Mouse (Mus musculus): ENCODE measurements around the gene Reep3.

DNA sequence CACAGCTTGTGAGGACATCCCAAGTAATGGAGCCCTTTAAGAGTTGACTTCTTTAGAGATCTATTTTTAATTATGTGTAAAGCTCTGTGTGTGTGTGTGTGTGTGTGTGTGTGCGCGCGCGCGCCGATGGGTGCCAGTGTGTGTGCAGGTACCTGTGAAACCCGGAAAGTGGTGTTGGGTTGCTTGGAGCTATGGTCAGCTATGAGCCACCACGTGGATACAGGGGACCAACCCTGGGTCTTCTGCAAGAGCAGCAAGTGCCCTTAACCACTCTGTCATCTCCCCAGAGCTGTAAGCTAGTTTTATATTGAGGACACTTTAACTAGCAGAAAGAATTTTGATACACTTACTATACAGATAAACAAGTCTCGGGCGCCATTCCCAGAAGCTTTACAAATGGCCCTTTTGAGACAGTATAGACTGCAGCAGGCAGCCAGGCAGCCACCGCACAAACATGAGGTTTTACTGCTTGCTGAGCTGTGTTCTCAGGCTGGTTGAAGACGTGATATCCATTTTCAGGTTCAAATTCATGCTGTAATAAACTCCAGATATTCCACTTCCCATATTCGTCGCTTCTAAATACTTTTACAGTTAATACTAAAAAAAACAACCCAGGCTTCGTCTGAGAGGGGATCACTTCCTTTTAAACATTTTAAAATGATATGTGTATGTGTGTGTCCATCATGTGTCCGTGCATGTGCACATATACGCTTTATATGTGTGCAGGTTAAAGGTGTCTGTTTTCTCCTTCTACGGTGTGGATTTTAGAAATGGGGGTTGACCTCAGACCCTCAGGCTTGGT is 15.3 kb downstream of the Reep3 start:
- TF ChIP-seq POLR2A (IDR thresholded peaks at IDR 0.05; ENCODE audit: low read depth, low read length) (no peak), CTCF (IDR thresholded peaks at IDR 0.05; ENCODE audit: extremely low read depth, insufficient read depth, insufficient read length, insufficient replicate concordance) (no peak)
